Mouse (Mus musculus) layer of hippocampus, postnatal 10 days (tissue): ENCODE measurements around the gene Selplg. TPM values are rescaled to one million over a fixed set of nuclear protein-coding genes. Genes with fewer than 3 reads are reported as not detected.
A peak's percentile ranks its signal among the peaks of the same experiment; 100 is the strongest.
"Not testable (repeated sequence)": the region's sequence is repeated elsewhere in the genome, so short reads cannot be mapped to it uniquely, and the experiment has no call there.

Source experiments
- DNase-seq, 2 experiments: peaks; one replicate each; pipeline ENCODE4 v3.0.0; 2021; ENCODE audit warnings: low spot score in 2 of 2
- total RNA-seq, 2 experiments: library from RNA; stranded (reverse); gene quantifications; 2 replicates each; pipeline ENCODE4 v1.2.3; 2021

Gene Selplg
- total RNA-seq, 2 experiments from 2014 or later, result 12.1 to 12.9 TPM

GRCm38 (mm10) chr5:113796401-113797148 is 35.9 kb downstream of the Selplg start:
- DNase-seq, result no peak

DNA sequence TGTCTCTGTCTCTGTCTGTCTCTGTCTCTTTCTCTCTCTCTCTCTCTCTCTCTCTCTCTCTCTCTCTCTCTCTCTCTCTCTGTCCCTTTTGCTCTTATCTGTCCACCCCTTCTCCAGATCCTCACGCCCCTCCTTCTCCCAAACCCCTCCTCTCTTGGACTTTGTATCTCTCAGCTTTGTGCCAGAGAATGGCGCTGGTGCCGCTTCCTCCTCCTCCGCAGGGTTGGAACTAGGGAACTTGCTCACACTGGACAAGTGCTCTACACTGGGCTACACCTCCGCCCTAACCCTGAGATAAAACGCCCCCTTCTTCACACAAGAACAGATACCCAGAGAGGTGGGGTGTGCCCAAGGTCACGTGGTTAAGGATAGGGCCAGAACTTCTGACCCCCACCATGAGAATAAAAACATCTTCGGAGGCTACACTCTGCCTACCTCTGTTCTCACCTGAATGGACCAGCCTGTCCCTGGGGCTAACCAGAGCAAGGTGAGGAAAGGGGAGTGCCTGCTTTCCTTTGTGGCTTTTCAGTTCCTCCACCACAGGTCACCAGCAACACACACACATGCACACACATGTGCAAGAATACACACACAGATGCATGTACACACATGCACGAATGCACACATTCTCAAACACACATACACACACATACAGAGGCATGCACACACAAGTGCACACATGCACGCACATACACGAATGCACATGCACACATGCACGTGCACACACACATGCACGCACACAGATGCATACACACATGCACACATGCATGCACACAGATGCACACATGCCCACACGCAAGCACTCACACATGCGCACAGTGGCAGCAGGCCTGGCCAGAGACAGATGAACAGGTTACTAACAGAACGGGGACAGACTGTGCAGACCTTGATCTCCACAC is 41.0 kb downstream of the Selplg start:
- no peak for DNase-seq

- no peak for DNase-seq
These were observed 41.8 kb downstream of the Selplg start for GRCm38 (mm10) chr5:113790453-113791196.

DNA sequence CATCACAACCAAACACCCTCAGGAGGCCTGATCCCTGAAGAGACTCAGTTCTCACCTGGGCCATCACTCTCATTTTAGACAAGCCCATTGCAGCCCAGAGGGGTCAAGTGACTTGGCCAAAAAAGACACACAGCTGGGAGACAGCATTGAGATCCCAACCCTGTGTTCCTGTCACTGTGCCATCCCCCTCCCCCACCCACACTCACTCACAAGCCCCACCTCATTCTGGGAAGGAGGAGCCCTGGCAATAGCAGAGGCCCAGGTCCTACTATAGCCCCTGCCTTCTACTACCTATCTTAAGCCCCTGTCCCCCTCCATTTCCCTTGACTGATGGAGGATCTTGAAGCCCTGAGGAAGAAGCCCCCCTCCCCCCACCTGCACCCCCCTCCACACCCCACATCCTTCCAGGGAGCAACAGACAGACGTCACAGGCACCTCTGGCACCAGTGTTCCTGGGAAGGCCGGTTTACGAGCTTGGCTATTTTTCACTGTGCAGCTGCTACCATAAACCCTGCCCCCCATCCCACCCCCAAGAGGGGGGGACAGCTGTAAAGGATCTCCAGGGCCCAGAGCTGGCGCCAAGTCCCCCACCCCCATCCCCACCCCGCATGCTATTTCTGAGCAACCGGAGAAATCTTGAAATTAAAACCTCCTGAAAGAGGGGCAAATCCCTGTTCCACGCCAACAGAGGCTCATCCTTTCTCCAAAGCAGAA is 43.2 kb downstream of the Selplg start:
- no peak for DNase-seq

- DNase-seq, result no peak
These were observed 43.8 kb downstream of the Selplg start for GRCm38 (mm10) chr5:113788645-113789044.

- no peak for DNase-seq
These were observed 45.5 kb downstream of the Selplg start for GRCm38 (mm10) chr5:113786985-113787384.

- DNase-seq, result not testable (repeated sequence)
These were observed 48.3 kb downstream of the Selplg start for GRCm38 (mm10) chr5:113784104-113784503.

- no peak for DNase-seq
These were observed 48.9 kb downstream of the Selplg start for GRCm38 (mm10) chr5:113783581-113784001.

DNA sequence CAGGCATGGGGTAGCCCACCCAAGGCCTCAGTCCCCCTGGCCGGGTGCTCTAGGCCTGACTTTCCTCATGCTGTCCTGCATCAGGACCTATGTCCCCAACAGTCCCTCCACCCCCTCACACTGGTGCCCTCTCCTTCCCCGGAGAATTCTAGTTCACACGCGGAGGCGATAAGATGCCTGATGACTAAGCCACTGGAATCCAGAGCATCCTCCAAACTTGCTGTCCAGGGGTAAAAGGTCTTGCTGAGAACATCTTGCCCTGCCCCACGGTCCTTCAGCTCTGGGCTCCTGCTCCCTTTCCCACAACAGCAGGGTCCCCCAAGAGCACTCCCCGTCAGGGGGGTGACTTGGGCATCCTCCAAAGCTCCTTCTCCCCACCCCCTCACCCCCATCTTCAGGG is 49.8 kb downstream of the Selplg start:
- DNase-seq, result no peak

DNA sequence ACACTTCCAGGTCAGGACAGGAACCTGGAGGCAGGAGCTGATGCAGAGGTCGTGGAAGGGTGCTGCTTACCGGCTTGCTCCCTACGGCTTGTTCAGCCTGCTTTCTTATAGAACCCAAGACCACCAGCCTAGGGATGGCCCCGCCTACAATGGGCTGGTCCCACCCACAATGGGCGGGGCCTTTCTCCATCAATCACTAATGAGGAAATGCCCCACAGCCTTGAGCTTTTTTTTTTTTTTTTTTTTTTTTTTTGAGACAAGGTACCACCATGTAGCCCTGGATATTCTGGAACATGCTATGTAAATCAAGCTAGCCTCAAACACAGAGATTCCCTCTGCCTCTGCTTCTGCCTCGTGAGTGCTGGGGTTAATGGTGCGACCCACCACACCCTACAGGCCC is 50.6 kb downstream of the Selplg start:
- DNase-seq, result no peak

- no peak for DNase-seq
These were observed 51.2 kb downstream of the Selplg start for GRCm38 (mm10) chr5:113781254-113781653.

GRCm38 (mm10) chr5:113780763-113781162 is 51.7 kb downstream of the Selplg start:
- no peak for DNase-seq

- no peak for DNase-seq
These were observed 52.2 kb downstream of the Selplg start for GRCm38 (mm10) chr5:113780082-113780752.

- no peak for DNase-seq
These were observed 52.9 kb downstream of the Selplg start for GRCm38 (mm10) chr5:113779569-113779968.

DNA sequence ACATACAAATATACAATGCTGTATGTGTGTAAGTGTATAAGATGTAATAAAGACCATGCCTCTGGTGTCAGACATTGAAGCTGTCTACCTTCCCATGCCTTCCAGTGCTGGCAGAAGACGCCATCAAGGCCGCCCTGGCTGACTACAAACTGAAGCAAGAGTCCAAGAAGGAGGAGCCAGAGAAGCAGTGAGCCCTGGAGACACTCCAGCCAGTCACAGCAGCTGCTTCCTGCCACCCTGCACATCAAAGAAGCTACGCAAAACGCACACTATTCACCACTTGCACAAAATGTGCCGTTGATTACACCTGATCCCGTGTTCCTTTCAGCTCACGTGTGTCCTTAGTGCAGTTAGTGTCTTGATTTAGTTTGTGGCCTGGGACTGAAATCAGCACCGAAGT is 54.7 kb downstream of the Selplg start:
- not testable (repeated sequence) for DNase-seq

GRCm38 (mm10) chr5:113776896-113777226 is 55.6 kb downstream of the Selplg start:
- no peak for DNase-seq

DNA sequence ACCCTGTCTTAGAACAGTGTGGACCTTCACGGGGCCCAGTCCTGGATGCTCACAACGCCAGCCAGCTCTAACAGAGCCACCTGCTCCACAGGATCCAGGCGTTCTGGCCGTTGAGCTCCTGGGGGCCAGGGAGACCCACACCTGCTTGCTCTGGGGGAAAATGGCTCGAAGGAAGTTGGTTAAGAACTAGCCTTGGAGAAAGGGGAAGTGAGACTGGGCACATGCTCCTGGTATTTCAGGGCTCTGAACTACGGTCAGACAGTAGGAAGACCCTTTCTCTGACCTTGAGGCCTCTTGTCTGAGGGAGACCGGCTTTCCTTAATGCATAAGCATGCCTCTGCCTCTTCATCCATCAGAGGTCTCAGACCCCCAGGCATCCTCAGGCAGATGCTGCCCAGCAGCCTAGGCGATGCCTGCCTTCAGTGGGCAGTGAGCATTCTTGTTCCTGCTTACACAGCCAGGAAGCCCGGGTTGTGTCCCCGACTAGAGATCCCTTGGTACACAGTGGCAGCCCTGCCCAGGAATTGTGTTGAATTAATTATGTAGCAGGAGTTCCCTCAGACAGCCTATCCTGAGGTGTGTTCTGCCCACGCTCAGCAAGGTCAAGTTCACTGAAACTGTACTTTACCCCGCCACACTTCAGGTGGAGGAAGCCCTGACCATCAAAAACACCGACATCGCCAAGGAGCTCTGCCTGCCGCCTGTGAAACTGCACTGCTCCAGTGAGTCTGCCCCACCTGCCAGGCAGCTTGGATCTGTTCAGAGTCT is 56.1 kb downstream of the Selplg start:
- no peak for DNase-seq

DNA sequence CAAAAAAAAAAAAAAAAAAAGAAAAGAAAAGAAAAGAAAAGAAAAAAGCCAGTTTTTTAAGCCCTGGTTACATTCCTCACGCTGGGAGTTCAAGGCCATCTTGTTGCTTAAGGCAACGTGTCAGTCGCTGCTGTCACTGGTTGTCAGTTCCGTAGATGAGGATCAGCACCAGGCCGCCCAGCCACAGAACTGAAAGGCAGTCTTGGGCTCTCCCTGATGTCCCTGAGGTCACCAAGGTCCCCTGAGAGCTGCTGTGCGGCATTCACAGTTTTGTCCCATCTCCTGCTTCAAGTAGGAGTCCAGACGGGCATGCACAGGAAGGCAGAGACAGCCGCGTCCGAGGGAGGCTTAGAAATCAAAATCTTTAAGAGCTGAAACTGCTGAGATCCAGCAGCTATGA is 56.9 kb downstream of the Selplg start:
- no peak for DNase-seq

DNA sequence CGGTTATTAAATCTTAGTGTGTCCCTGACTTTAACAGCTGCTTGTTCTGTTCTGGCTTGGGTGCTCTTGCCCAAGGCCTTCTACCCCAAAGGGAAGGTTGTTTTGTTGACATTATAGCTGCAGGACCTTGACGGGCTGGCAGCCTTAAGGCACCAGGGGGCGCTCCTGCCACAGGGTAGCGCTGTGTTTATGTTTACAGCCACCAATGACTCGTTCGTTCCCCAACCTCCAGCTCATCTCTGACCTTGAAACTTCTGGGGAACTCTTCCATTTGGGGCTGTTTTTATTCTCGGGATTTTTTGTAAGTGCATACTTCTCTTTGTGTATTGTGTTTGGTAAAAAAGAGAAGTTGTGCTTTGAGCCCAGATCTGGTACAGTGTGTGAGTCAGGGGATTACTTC is 58.8 kb downstream of the Selplg start:
- peak; percentile 88 to 90 for DNase-seq
